Comparison of ENCODE assay signal across 20 mouse cellular contexts in the genomic region with DNA sequence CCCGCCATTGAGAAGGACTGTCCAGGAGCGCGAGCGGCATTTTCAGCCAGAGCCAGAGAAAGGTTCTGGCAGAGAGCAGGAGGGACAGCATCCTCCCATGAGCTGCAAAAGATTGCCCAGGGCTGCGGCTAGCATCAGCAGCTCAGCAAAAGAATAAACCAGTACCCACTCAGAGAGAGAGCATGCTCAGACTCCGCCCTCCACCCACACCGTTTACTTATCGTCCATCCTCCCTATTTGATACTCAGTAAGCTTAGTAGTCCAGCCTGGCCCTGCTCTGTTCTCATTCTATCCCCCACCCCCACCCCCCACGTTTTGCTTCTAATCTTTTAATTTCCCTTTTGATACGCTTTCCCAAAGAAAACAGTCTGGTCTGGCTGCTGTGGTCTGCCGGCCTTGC.
DNase-seq lines count a peak whose midpoint lies in the region; ATAC-seq lines count a peak whose summit lies in the region.
"Had no signal": no experiment of that assay in that cellular context is flagged by ENCODE, and none has a peak within 500 bp of the region (broad histone marks: within the 10 kb centered on the region; RNA-seq: fewer than 3 reads in every experiment).

No protein-coding gene starts in this region.

- no peak overlapping the region for H3K9ac ChIP-seq in embryonic facial prominence, embryonic 13.5 days
- H3K9ac ChIP-seq in midbrain, embryonic 11.5 days (ENCODE audit: low read length): no peak overlapping the region
- no peak overlapping the region for H3K9ac ChIP-seq in midbrain, embryonic 15.5 days
- H3K9ac ChIP-seq: heart, embryonic 12.5 days had no signal

- WGBS in embryonic facial prominence, embryonic 13.5 days: 54% methylated on average over 11 of the region's 11 CpGs
- 70% methylated on average over 11 of the region's 11 CpGs for WGBS in embryonic facial prominence, embryonic 10.5 days
- 71% methylated on average over 11 of the region's 11 CpGs for WGBS in midbrain, embryonic 11.5 days
- 73% methylated on average over 11 of the region's 11 CpGs for WGBS in midbrain, embryonic 10.5 days
- 53% methylated on average over 11 of the region's 11 CpGs for WGBS in midbrain, embryonic 15.5 days

- H3K36me3 ChIP-seq in embryonic facial prominence, embryonic 13.5 days: no peaks in the 10 kb centered on the region
- no peaks in the 10 kb centered on the region for H3K36me3 ChIP-seq in embryonic facial prominence, embryonic 10.5 days (replicated peaks)
- no peaks in the 10 kb centered on the region for H3K36me3 ChIP-seq in midbrain, embryonic 11.5 days (ENCODE audit: control insufficient read depth, insufficient read depth, low read length)
- no peaks in the 10 kb centered on the region for H3K36me3 ChIP-seq in midbrain, embryonic 10.5 days
- H3K36me3 ChIP-seq in midbrain, embryonic 15.5 days (replicated peaks): no peaks in the 10 kb centered on the region
- H3K36me3 ChIP-seq: G1E; heart, embryonic 12.5 days; hindbrain, embryonic 10.5 days had no signal

- DNase-seq in embryonic facial prominence, embryonic 10.5 days (ENCODE audit: low spot score): no peak
- no peak for DNase-seq in midbrain, embryonic 11.5 days (ENCODE audit: low spot score, missing footprints)
- no peak for DNase-seq in midbrain, embryonic 10.5 days (ENCODE audit: low spot score)
- peak; percentile 26 for DNase-seq in MN1 (ENCODE audit: low spot score)
- no peak for DNase-seq in gastrocnemius, postnatal 36 days
- DNase-seq: adrenal gland, postnatal 14 days; B cell, adult 2 months; cerebellum, adult 2 months; cerebellum, postnatal 10 days; gastrocnemius, adult 2 months; heart, adult 2 months had no signal

- H3K4me2 ChIP-seq in embryonic facial prominence, embryonic 13.5 days: no peak overlapping the region; the same call in 1 of the 2 replicates
- no peak overlapping the region for H3K4me2 ChIP-seq in midbrain, embryonic 11.5 days
- H3K4me2 ChIP-seq in midbrain, embryonic 15.5 days: no peak overlapping the region
- H3K4me2 ChIP-seq: heart, embryonic 12.5 days had no signal

- H3K9me3 ChIP-seq in embryonic facial prominence, embryonic 13.5 days: no peaks in the 10 kb centered on the region
- H3K9me3 ChIP-seq in embryonic facial prominence, embryonic 10.5 days: no peaks in the 10 kb centered on the region
- H3K9me3 ChIP-seq in midbrain, embryonic 11.5 days (ENCODE audit: control insufficient read depth, low read length): no peaks in the 10 kb centered on the region
- H3K9me3 ChIP-seq in midbrain, embryonic 10.5 days (replicated peaks): no peaks in the 10 kb centered on the region
- H3K9me3 ChIP-seq in midbrain, embryonic 15.5 days: no peaks in the 10 kb centered on the region
- H3K9me3 ChIP-seq: heart, embryonic 12.5 days; hindbrain, embryonic 10.5 days had no signal

- H3K27me3 ChIP-seq in embryonic facial prominence, embryonic 13.5 days: no peaks in the 10 kb centered on the region
- no peaks in the 10 kb centered on the region for H3K27me3 ChIP-seq in embryonic facial prominence, embryonic 10.5 days (replicated peaks; ENCODE audit: low read depth, poor library complexity, severe bottlenecking)
- no peaks in the 10 kb centered on the region for H3K27me3 ChIP-seq in midbrain, embryonic 11.5 days (ENCODE audit: control insufficient read depth, insufficient read depth, low read length)
- no peaks in the 10 kb centered on the region for H3K27me3 ChIP-seq in midbrain, embryonic 10.5 days (ENCODE audit: low read depth, poor library complexity, severe bottlenecking)
- no peaks in the 10 kb centered on the region for H3K27me3 ChIP-seq in midbrain, embryonic 15.5 days (replicated peaks)
- H3K27me3 ChIP-seq: heart, embryonic 12.5 days had no signal

- 0 out of 2 replicates have a peak, but pooled peaks have one; percentile 32 for ATAC-seq in embryonic facial prominence, embryonic 13.5 days (ENCODE audit: insufficient number of reproducible peaks, insufficient read depth, low FRiP score, low TSS enrichment, low read depth)
- peak; percentile 59; the same call in 1 of the 2 replicates for ATAC-seq in midbrain, embryonic 11.5 days (ENCODE audit: low FRiP score)
- ATAC-seq in midbrain, embryonic 15.5 days (replicated peaks): peak; percentile 49; the same call in 1 of the 2 replicates
- ATAC-seq: CD4-positive, CD25-positive, alpha-beta regulatory T cell, adult 4 months; forebrain, embryonic 14.5 days; hindbrain, embryonic 16.5 days; inflammation-experienced regulatory T-cells, adult 6 months had no signal

- no peak overlapping the region for H3K27ac ChIP-seq in embryonic facial prominence, embryonic 13.5 days
- H3K27ac ChIP-seq in embryonic facial prominence, embryonic 10.5 days (replicated peaks): no peak overlapping the region
- H3K27ac ChIP-seq in midbrain, embryonic 11.5 days (ENCODE audit: low read depth, low read length): no peak overlapping the region
- no peak overlapping the region; the same call in 1 of the 2 replicates for H3K27ac ChIP-seq in midbrain, embryonic 10.5 days (replicated peaks)
- H3K27ac ChIP-seq in midbrain, embryonic 15.5 days: no peak overlapping the region
- H3K27ac ChIP-seq: gastrocnemius, adult 2 months; heart, adult 2 months; hindbrain, embryonic 10.5 days had no signal

- H3K4me3 ChIP-seq in embryonic facial prominence, embryonic 13.5 days: no peak overlapping the region
- H3K4me3 ChIP-seq in embryonic facial prominence, embryonic 10.5 days: no peak overlapping the region
- H3K4me3 ChIP-seq in midbrain, embryonic 11.5 days (ENCODE audit: low read depth, low read length): no peak overlapping the region
- H3K4me3 ChIP-seq in midbrain, embryonic 10.5 days: no peak overlapping the region
- no peak overlapping the region for H3K4me3 ChIP-seq in midbrain, embryonic 15.5 days
- H3K4me3 ChIP-seq: gastrocnemius, adult 2 months; heart, adult 2 months; heart, embryonic 12.5 days; hindbrain, embryonic 10.5 days had no signal

- intact Hi-C loops in gastrocnemius, postnatal 36 days (cut with DNase I): loop anchor here (5.0 kb wide), 1 partner anchor 37 kb away; no protein-coding TSS in a partner anchor

- peaks cover 14% of the 10 kb centered on the region for H3K4me1 ChIP-seq in embryonic facial prominence, embryonic 13.5 days
- peaks cover 13% of the 10 kb centered on the region for H3K4me1 ChIP-seq in embryonic facial prominence, embryonic 10.5 days
- H3K4me1 ChIP-seq in midbrain, embryonic 11.5 days (ENCODE audit: control insufficient read depth, insufficient read depth, low read length): no peaks in the 10 kb centered on the region
- peaks cover 10% of the 10 kb centered on the region for H3K4me1 ChIP-seq in midbrain, embryonic 10.5 days
- no peaks in the 10 kb centered on the region for H3K4me1 ChIP-seq in midbrain, embryonic 15.5 days
- H3K4me1 ChIP-seq: heart, embryonic 12.5 days had no signal
